Mouse (Mus musculus) midbrain, embryonic 12.5 days (tissue): ENCODE results near the gene Srrm4. TPM values are rescaled to one million over a fixed set of nuclear protein-coding genes. Genes with fewer than 3 reads are reported as not detected.
A peak's percentile ranks its signal among the peaks of the same experiment; 100 is the strongest.

Experiments
- ATAC-seq: fragments of 200-750 bp; cut with Nextera tagmentation; 2 replicates; pipeline ENCODE4 v1.8.0; 2017; ENCODE audit warnings: low read depth, moderate TSS enrichment, moderate library complexity; ENCODE audit not compliant: low FRiP score
- H3K27ac ChIP-seq: fragments of 300-500 bp; sonication (generic); replicated peaks from 2 replicates; pipeline ENCODE4 v1.5.1; 2016; ENCODE audit warnings: mild to moderate bottlenecking
- H3K27me3 ChIP-seq: fragments of 300-500 bp; sonication (generic); 2 replicates; pipeline ENCODE4 v1.6.1; 2016; ENCODE audit warnings: mild to moderate bottlenecking
- H3K36me3 ChIP-seq: fragments of 300-500 bp; sonication (generic); 2 replicates; pipeline ENCODE4 v1.6.1; 2016
- H3K4me1 ChIP-seq: fragments of 300-500 bp; sonication (generic); 2 replicates; pipeline ENCODE4 v1.6.1; 2016
- H3K4me2 ChIP-seq: fragments of 300-500 bp; sonication (generic); replicated peaks from 2 replicates; pipeline ENCODE4 v1.6.1; 2016; ENCODE audit warnings: mild to moderate bottlenecking, moderate library complexity
- H3K4me3 ChIP-seq: fragments of 300-500 bp; sonication (generic); 2 replicates; pipeline ENCODE4 v1.5.1; 2016; ENCODE audit warnings: mild to moderate bottlenecking
- H3K9ac ChIP-seq: fragments of 300-500 bp; sonication (generic); replicated peaks from 2 replicates; pipeline ENCODE4 v1.6.1; 2016; ENCODE audit warnings: mild to moderate bottlenecking, moderate library complexity
- H3K9me3 ChIP-seq: fragments of 300-500 bp; sonication (generic); 2 replicates; pipeline ENCODE4 v1.6.1; 2016; ENCODE audit warnings: mild to moderate bottlenecking
- WGBS: fragments of 180-500 bp; shearing (Covaris S2); methylation state at CpG from one replicate; pipeline ENCODE4 v1.1.7; 2016; 5-methylcytosine and 5-hydroxymethylcytosine counted together
- polyA plus RNA-seq: library from polyadenylated mRNA; unstranded; fragments of >200 nt; fragmentation: Nextera tagmentation; extraction: Ambion mirVana; gene quantifications from 2 replicates; pipeline ENCODE4 v1.2.1, GENCODE M21; 2016

Srrm4 gene
- polyA plus RNA-seq, 1 experiment from 2014 or later: 21.8 TPM

DNA sequence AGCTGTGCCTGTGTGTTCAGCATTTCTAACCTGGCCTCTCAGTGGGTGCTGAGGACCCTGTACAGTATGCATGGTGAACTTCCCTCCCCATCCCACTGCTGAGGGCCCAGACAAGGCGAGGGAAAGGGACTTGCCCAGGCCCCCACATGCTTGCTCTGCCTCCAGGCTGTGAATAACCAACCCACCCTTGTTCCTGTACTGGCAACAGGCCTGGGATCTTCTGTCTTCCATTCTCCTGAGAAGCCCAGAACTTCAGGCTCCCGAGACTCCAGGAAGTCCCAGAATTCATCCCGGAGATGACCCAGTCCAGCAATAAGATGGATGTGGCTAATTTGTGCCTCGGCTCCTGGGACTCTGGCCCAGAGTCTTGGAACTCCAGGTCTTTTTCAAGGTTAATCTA lies 105.5 kb downstream of the Srrm4 start:
- no peak overlapping the region for H3K4me2 ChIP-seq
- H3K27me3 ChIP-seq: 0 out of 2 replicates have a peak, but pooled peaks cover 4% of the 10 kb centered on the region
- H3K4me1 ChIP-seq: peaks cover 34% of the 10 kb centered on the region
- H3K36me3 ChIP-seq: no peaks in the 10 kb centered on the region
- no peaks in the 10 kb centered on the region for H3K9me3 ChIP-seq
- ATAC-seq: no peak
- H3K27ac ChIP-seq: peak overlapping the region; percentile 15; the same call in 1 of the 2 replicates
- H3K4me3 ChIP-seq: no peak overlapping the region
- 73% methylated on average over 4 of the region's 4 CpGs for WGBS
- H3K9ac ChIP-seq: no peak overlapping the region; the same call in 1 of the 2 replicates

DNA sequence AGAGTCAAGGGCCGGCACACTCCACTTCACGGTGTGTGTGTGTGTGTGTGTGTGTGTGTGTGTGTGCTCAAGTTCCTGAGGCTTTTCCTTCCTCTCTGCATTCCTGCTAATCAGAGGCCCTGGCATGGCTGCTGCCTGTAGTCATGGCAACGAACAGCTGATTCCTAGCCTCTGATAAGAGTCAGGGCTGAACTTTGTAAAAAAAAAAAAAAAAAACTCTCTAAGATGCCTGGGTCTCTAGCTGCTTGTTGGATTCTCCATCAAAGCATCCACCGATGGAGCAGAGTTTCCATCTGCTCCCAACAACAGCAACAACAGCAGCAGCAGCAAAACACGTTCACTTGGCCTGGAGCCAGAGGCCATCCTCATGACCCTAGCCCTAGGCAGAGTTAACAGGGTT lies 106.5 kb downstream of the Srrm4 start:
- peak overlapping the region; percentile 15; the same call in 1 of the 2 replicates for H3K27ac ChIP-seq
- H3K9me3 ChIP-seq: no peaks in the 10 kb centered on the region
- H3K9ac ChIP-seq: no peak overlapping the region
- H3K4me3 ChIP-seq: no peak overlapping the region
- ATAC-seq: peak; percentile 54; the same call in 1 of the 2 replicates
- peaks cover 28% of the 10 kb centered on the region for H3K4me1 ChIP-seq
- no peak overlapping the region for H3K4me2 ChIP-seq
- WGBS: 17% methylated on average over 5 of the region's 5 CpGs
- 0 out of 2 replicates have a peak, but pooled peaks cover 3% of the 10 kb centered on the region for H3K36me3 ChIP-seq
- H3K27me3 ChIP-seq: 0 out of 2 replicates have a peak, but pooled peaks cover 4% of the 10 kb centered on the region

DNA sequence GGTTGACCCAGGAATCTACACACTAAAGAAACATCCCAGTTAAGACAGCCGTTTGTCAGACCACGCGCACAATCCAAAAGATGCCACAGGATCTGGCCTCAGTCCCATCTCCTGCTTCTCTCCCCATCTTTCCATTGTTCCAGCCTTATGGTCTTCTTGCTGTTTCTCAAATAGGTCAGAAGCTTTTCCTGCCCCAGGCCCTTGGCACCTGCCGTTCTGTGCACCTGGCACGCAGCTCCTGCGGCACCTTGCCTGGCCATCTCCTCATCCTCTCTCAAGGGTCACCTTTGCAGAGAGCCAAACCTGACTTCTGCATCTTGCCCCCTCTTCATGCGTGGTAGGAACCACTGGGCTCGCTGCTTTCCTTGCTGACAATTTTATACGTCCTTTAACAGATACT lies 107.4 kb downstream of the Srrm4 start:
- H3K4me3 ChIP-seq: no peak overlapping the region
- H3K27ac ChIP-seq: no peak overlapping the region
- WGBS: 90% methylated on average over 9 of the region's 9 CpGs
- H3K36me3 ChIP-seq: 0 out of 2 replicates have a peak, but pooled peaks cover 3% of the 10 kb centered on the region
- H3K27me3 ChIP-seq: 0 out of 2 replicates have a peak, but pooled peaks cover 4% of the 10 kb centered on the region
- no peaks in the 10 kb centered on the region for H3K9me3 ChIP-seq
- peaks cover 28% of the 10 kb centered on the region for H3K4me1 ChIP-seq
- no peak overlapping the region for H3K4me2 ChIP-seq
- ATAC-seq: no peak
- no peak overlapping the region for H3K9ac ChIP-seq

DNA sequence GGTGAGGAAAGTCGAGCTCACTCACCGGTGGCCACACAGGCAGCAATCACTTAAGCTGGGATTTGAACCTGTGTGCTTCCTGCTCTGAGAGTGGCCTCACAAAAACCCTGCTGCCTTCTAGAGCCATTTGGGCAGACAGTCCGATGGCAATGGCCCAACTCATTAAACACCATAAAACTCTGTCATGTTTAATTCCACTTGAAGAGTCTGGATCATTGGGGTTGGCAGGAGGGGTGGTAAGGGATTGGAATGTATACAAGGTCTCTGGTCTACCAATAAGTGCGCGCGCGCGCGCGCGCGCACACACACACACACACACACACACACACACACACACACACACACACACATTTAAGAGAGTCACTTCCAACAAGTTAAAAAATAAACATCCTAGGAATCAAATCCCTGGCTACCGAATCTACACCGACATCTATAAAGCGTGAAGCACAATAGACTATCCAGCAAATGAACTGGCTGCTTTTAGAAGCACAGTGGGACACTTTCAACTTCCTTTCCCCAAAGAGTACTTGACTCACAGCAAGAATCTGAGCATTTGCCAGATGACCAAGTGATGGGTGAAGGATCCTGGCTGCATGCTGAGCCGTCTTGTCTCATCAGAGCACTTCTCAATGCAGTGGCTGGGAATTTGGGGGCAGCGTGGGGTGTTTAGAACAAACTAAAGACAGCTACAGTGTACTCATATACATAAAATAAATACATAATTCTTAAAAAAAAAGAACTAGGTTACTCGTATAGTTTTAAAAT lies 112.8 kb downstream of the Srrm4 start:
- Histone ChIP-seq H3K4me3 (no peak overlapping the region), H3K27ac (no peak overlapping the region), H3K27me3 (no peaks in the 10 kb centered on the region), H3K9me3 (no peaks in the 10 kb centered on the region), H3K4me1 (peaks cover 9% of the 10 kb centered on the region), H3K4me2 (no peak overlapping the region), H3K36me3 (peaks cover 17% of the 10 kb centered on the region), H3K9ac (no peak overlapping the region)
- WGBS: 89% methylated on average over 18 of the region's 18 CpGs
- ATAC-seq: no peak

DNA sequence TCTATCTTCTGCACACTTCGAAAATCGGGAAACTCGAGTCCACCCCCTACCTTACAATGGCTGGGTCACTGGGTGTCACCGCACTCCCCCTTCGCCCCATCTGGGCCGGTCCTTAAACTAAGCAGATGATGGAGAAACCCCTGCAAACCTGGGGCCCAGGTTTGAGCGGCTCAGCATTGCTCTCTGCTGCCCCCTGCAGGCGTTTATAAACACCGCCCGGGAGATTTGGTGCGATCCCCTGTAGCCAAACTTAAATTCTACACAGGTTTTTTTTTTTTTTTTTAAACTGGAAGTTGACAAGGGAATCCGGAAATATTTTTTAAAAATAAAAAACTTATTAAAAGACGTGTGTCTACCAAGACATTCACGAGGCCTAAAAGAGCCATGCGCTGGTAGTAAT lies 115.6 kb downstream of the Srrm4 start:
- Histone ChIP-seq H3K4me2 (no peak overlapping the region), H3K9me3 (no peaks in the 10 kb centered on the region), H3K27me3 (no peaks in the 10 kb centered on the region), H3K36me3 (peaks cover 31% of the 10 kb centered on the region), H3K27ac (no peak overlapping the region), H3K4me3 (no peak overlapping the region), H3K4me1 (peaks cover 9% of the 10 kb centered on the region), H3K9ac (no peak overlapping the region)
- peak; percentile 41; the same call in 1 of the 2 replicates for ATAC-seq
- 11% methylated on average over 15 of the region's 15 CpGs for WGBS

DNA sequence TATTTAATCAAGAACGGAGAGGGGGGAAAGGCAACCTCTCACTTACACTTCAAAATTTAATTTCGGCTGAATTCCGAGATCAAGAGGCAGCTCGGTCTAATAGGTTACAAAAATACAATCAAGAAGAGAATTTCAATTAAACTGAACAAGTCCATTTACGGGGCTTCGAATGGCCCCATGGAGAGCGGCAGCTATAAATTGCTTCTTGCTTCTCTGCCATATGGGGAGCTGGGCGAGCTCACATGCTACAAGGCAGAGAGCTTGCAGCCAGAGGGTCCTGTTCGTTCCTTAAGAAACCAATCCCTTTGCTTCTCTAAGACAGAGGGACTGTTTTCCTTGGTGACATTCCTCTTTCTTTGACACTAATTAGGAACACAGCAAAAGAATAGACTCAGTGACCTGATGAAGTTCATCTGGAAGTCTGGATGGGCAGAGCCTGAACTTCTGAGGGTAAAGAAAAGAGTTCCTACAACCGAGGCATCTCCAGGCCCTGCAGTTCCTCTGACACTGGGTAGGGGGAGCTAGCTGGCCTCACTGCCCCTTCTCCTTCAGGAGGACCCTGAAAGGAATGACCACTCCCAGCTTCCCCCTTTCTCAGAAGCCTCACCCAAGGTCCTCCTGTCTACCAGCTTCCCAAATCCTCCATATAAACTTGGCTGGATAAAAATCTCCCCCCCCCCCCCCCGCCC lies 130.1 kb downstream of the Srrm4 start:
- ATAC-seq: no peak
- peaks cover 12% of the 10 kb centered on the region; the same call in 1 of the 2 replicates for H3K9me3 ChIP-seq
- no peak overlapping the region for H3K4me3 ChIP-seq
- H3K27me3 ChIP-seq: no peaks in the 10 kb centered on the region
- H3K9ac ChIP-seq: no peak overlapping the region
- peaks cover 11% of the 10 kb centered on the region for H3K4me1 ChIP-seq
- H3K27ac ChIP-seq: no peak overlapping the region
- no peak overlapping the region for H3K4me2 ChIP-seq
- WGBS: 42% methylated on average over 11 of the region's 11 CpGs
- peaks cover 30% of the 10 kb centered on the region for H3K36me3 ChIP-seq

DNA sequence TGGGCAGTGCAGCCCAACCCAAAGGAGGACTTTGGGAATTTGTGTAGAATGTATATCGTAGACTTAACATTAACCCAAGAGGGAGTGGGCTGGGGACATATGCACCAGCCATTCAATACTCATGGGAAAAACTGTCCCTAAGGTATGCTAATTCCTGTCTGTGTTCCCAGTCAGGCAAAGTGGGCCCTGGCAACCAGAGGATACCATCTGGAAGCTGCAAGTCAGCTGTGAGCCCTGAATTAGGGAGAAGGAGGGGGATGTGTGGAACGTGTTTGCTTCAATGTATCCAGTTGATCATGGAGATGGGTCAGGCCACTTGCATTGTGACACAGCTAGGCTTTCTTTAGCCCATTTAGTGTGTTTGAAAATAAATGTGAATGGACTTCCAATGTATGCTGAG lies 131.6 kb downstream of the Srrm4 start:
- H3K9ac ChIP-seq: no peak overlapping the region
- no peak overlapping the region for H3K4me2 ChIP-seq
- H3K9me3 ChIP-seq: peaks cover 2% of the 10 kb centered on the region; the same call in 1 of the 2 replicates
- no peak overlapping the region for H3K4me3 ChIP-seq
- peaks cover 11% of the 10 kb centered on the region for H3K4me1 ChIP-seq
- no peak overlapping the region for H3K27ac ChIP-seq
- no peaks in the 10 kb centered on the region; the same call in 1 of the 2 replicates for H3K27me3 ChIP-seq
- 76% methylated on average over 2 of the region's 2 CpGs for WGBS
- peaks cover 19% of the 10 kb centered on the region for H3K36me3 ChIP-seq
- ATAC-seq: no peak

DNA sequence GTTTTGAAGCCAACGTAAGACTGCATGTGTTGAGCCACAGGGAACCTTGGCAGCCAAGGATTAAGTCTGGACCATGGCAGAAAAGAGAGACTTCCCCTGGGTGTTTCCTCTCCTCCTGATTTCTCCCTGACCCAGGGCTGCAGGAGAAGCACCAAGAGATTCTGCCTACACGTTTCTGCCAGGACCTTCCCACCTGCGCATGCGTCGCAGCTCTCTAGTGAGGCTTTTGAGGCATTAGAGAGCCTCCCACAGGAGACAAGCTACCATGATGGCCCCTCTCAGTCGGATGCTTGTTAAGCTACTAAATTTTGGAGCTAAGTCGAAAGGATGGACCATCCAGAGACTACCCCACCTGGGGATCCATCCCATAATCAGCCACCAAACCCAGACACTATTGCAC lies 133.8 kb downstream of the Srrm4 start:
- H3K9ac ChIP-seq: no peak overlapping the region
- H3K4me1 ChIP-seq: peaks cover 11% of the 10 kb centered on the region
- no peaks in the 10 kb centered on the region; the same call in 1 of the 2 replicates for H3K27me3 ChIP-seq
- peaks cover 15% of the 10 kb centered on the region; the same call in 1 of the 2 replicates for H3K36me3 ChIP-seq
- no peak overlapping the region for H3K4me3 ChIP-seq
- no peak overlapping the region for H3K27ac ChIP-seq
- ATAC-seq: no peak
- 76% methylated on average over 7 of the region's 7 CpGs for WGBS
- no peak overlapping the region for H3K4me2 ChIP-seq
- no peaks in the 10 kb centered on the region for H3K9me3 ChIP-seq

DNA sequence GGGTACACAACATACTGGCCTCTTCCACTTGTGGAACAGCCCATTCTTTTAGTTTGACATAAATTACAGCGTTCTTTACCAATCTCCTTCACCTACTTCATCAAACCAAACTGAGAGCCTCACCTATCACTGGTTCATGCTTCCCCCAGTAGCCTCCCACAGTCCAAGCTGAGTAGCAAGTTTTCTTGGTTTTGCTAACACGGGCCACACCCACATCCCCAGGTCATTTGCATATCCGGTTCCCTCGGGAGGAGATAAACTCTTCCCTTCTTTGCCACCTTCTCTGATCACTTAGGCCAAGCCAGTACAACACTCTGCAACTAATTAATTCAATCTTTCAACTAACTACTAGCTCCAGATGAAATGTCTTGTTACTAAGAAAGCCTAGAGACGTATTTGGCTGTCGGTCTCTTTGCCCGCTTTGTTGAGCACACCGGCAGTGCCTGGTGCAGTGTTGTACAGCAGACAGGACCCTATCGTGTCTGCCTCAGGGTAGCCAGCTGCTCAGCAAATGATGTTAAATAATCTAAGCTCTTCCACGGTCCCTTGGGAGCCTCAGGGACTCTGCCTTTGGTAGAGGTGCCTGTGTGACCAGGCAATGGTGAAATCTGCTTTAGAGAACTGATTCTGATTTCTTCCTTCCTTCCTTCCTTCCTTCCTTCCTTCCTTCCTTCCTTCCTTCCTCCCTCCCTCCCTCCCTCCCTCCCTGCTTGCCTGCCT lies 134.7 kb downstream of the Srrm4 start:
- Histone ChIP-seq H3K9me3 (no peaks in the 10 kb centered on the region), H3K4me2 (0 out of 2 replicates have a peak overlapping the region, but pooled peaks have one; percentile 0)

DNA sequence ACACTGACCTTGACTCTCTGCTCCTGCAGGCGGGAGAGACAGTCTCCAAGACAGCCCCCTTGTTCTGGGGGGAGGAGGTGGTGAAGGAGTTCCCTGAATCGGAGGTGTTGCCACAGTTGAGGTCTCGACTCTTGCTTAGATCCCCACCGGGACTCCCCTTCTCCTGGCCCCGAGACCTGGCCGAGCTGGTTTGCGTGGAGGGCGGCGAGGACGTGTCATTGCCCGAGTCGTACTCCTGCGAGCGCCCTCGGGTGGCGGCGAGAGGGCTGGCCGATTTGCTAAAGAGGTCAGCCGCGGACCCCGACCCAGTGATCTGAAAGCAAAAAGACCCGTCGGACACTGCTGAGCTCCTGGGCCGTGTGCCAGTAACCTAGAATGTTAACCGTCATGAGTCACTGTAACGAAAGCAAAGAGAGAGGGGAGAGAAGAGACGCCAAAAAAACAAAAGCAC lies 138.2 kb downstream of the Srrm4 start:
- 3% methylated on average over 27 of the region's 27 CpGs for WGBS
- no peaks in the 10 kb centered on the region for H3K9me3 ChIP-seq
- no peak overlapping the region for H3K27ac ChIP-seq
- peak overlapping the region; percentile 5; the same call in 1 of the 2 replicates for H3K4me3 ChIP-seq
- H3K4me2 ChIP-seq: peak overlapping the region; percentile 39
- H3K4me1 ChIP-seq: peaks cover 14% of the 10 kb centered on the region
- no peak overlapping the region for H3K9ac ChIP-seq
- peaks cover 9% of the 10 kb centered on the region; the same call in 1 of the 2 replicates for H3K27me3 ChIP-seq
- no peak for ATAC-seq
- H3K36me3 ChIP-seq: peaks cover 27% of the 10 kb centered on the region

More for the DNA sequence above, 134.7 kb downstream of the Srrm4 start:
- Histone ChIP-seq H3K4me1 (peaks cover 11% of the 10 kb centered on the region), H3K27me3 (no peaks in the 10 kb centered on the region; the same call in 1 of the 2 replicates), H3K4me3 (no peak overlapping the region), H3K9ac (no peak overlapping the region), H3K36me3 (peaks cover 21% of the 10 kb centered on the region), H3K27ac (0 out of 2 replicates have a peak overlapping the region, but pooled peaks have one; percentile 42)
- no peak for ATAC-seq
- WGBS: 40% methylated on average over 10 of the region's 10 CpGs

DNA sequence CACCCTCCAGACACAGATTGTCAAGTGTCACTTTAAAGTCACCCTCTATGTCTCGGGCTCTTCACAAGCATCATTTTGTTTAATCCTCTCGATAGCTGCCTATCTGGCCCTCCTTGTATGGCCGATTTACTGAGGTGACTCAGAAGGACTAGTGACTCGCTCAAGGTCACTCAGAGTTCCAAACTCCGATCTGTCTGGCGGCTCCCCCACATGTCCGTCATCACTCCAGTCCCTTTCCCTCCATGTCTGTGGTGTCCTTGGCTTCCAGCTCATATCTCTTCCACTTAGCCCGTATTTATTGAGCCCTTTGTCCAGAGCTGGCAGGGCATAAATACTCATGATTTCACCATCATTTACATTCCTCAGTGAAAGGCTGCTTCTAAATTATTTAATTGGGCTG lies 140.7 kb downstream of the Srrm4 start:
- no peak for ATAC-seq
- Histone ChIP-seq H3K4me3 (no peak overlapping the region), H3K27me3 (peaks cover 9% of the 10 kb centered on the region; the same call in 1 of the 2 replicates), H3K9ac (no peak overlapping the region), H3K4me2 (no peak overlapping the region), H3K36me3 (peaks cover 33% of the 10 kb centered on the region), H3K4me1 (peaks cover 14% of the 10 kb centered on the region), H3K27ac (no peak overlapping the region), H3K9me3 (no peaks in the 10 kb centered on the region)
- WGBS: 93% methylated on average over 8 of the region's 8 CpGs
